Mouse (Mus musculus): ENCODE data around the gene Sppl2a.

GRCm38 (mm10) chr2:126885871-126886270, 47.2 kb downstream of the Sppl2a start:
- TF ChIP-seq POLR2A (IDR thresholded peaks at IDR 0.05; ENCODE audit: low read depth, low read length) (no peak), CTCF (IDR thresholded peaks at IDR 0.05; ENCODE audit: extremely low read depth, insufficient read depth, insufficient read length, insufficient replicate concordance) (no peak)

Measured in spleen, adult 2 months (tissue).